Mouse (Mus musculus) liver, postnatal 0 days (tissue): Measurements from ENCODE around the gene Sri.

Experiments
- CTCF ChIP-seq: sonication (generic); IDR thresholded peaks from 2 replicates; pipeline ENCODE4 v1.5.1; 2016; ENCODE audit warnings: antibody characterized with exemption, low read depth
- EP300 ChIP-seq: IDR thresholded peaks from 2 replicates; pipeline ENCODE4 v1.6.1; 2016; ENCODE audit warnings: antibody characterized with exemption, low read depth, mild to moderate bottlenecking

- TF ChIP-seq EP300 (no peak), CTCF (no peak)
These were observed at the start of gene Sri for GRCm38 (mm10) chr5:8045855-8046254.
